Mouse (Mus musculus): ENCODE measurements around the gene Gm20388.

Gm20388 gene

DNA sequence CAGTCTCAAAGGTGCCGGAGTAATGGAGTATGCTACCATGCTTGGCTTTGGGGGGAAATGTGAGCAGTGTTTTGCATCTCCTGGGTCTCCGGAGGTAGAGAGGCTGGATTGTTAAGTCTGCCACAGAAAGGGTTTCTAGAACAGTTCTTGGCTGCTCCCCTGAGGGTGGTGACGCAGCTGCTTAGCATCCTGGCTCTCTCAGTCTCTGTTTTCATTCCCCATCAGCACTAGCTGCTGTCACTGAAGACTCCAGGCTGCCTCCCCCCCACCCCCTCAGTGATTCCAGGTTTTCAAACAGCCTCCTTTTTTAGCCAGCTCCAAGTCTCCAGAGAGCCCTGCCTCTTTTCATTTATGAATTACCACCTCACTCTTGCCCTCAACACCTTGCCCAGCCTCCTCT lies 4273.4 kb downstream of the Gm20388 start:
- intact Hi-C loops (cut with DNase I) = no loop called here

GRCm38 (mm10) chr8:124184507-124184906 lies 4273.9 kb downstream of the Gm20388 start:
- intact Hi-C loops (cut with DNase I) = no loop called here

GRCm38 (mm10) chr8:124185081-124185480 lies 4274.4 kb downstream of the Gm20388 start:
- intact Hi-C loops (cut with DNase I) = no loop called here

DNA sequence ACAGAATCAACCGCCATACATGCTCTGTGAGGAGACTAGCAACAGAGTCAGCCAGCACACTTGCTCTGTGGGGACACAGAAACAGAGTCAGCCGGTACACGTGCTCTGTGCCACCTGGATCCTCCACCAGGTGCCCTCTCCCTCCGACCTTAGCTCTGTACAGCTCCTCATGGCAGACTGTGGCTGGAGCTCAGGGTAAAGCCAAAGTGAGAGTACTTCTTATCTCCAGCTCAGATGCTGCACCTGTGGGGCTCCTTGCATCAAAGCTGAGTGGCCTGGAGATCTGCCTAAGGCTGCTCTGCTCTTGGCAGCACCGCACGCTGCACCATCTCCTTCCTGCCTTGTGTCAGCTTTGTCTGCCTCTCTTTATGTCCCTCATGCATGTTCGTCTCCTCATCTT lies 4279.7 kb downstream of the Gm20388 start:
- intact Hi-C loops (cut with DNase I) = no loop called here

- intact Hi-C loops (cut with DNase I) = no loop called here
These were observed 4281.6 kb downstream of the Gm20388 start for GRCm38 (mm10) chr8:124192242-124192641.

GRCm38 (mm10) chr8:124192976-124193375 lies 4282.3 kb downstream of the Gm20388 start:
- intact Hi-C loops (cut with DNase I) = no loop called here

DNA sequence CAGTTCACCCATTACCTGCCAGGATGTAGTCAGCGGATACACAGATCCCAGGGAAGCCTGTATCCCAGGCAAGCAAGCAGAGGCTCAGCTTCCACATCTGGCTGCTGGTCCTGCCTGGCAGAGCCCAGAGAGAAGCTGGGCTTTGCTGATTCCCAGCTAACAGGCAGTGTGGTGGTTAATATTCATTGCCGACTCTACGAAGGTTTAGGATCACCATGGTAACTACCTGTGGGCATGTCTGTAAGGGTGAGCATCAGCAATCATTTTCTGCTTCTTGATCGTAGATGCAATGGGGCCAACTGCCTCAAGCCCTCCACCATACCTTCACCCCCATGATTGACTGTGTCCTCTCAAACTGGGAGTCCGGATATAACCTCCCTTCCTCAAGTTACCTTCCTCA lies 4283.4 kb downstream of the Gm20388 start:
- intact Hi-C loops (cut with DNase I) = no loop called here

DNA sequence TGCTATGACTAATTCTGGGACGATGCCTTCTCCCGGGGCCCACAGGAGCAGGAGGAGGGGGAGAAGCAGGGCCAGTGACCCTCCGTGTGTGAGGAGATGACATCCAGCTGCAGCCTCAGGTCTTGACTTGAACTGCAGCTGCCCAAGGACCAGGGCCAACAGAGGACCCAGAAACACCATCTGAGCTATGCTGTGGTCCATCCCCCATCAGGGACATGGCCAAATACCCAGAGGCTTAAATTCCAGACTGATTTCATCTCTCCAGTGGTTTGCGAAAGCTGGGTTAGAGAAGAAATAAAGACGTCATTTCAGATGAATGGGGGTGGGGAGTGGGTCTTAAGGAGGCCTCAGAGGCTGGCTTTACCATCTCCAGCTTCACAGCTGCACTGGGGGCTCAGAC lies 4285.6 kb downstream of the Gm20388 start:
- intact Hi-C loops (cut with DNase I) = no loop called here

- intact Hi-C loops (cut with DNase I) = no loop called here
These were observed 4286.2 kb downstream of the Gm20388 start for GRCm38 (mm10) chr8:124196797-124197196.

GRCm38 (mm10) chr8:124198230-124198629 lies 4287.6 kb downstream of the Gm20388 start:
- intact Hi-C loops (cut with DNase I) = no loop called here

DNA sequence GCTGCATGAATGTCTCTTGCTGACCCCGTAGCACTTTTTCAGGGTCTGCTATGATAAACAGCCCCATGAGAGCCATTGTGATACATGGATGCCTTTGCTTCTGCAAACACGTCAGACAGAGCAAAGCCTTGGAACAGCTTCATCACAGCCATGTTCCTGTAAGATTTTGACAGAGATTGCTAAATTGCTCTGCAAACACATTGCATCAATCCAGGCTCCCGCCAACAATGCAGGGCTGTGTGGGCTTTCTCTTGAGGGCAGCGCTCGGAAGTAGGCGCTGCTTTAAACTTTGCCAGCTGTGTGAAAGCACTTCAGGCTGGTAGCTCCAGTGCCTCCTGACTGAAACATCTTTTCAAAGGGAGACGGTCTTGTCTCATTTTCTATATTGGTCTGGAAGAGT lies 4289.8 kb downstream of the Gm20388 start:
- intact Hi-C loops (cut with DNase I) = no loop called here

DNA sequence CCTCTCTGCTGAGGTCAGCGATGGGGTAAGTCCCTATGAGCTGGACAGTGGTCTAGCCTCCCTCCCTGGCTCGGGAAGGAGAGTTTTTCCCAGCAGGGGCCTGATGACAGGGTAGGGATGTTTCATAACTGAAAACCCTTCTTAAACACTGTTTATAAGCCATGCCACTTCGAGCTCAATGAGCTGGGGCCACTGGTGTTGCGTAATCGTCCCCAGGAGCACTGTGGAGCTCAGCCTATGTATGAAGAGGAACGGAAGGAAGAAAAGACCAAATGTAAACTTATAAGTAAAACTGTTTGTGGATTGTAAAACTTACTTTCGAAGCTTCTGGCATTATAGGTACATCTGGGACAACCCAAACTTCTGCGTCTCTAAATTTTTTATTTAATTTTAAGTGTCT lies 4291.1 kb downstream of the Gm20388 start:
- intact Hi-C loops (cut with DNase I) = no loop called here

GRCm38 (mm10) chr8:124202895-124203294 lies 4292.3 kb downstream of the Gm20388 start:
- intact Hi-C loops (cut with DNase I) = no loop called here

GRCm38 (mm10) chr8:124204001-124204601 lies 4293.5 kb downstream of the Gm20388 start:
- intact Hi-C loops (cut with DNase I) = no loop called here

GRCm38 (mm10) chr8:124212148-124212547 lies 4301.5 kb downstream of the Gm20388 start:
- intact Hi-C loops (cut with DNase I) = no loop called here

GRCm38 (mm10) chr8:124216951-124217350 lies 4306.3 kb downstream of the Gm20388 start:
- intact Hi-C loops (cut with DNase I) = no loop called here

- intact Hi-C loops (cut with DNase I) = loop anchor here (5.0 kb wide), 1 partner anchor 107 kb away; no protein-coding TSS in a partner anchor
These were observed 4319.2 kb downstream of the Gm20388 start for GRCm38 (mm10) chr8:124229883-124230282.

DNA sequence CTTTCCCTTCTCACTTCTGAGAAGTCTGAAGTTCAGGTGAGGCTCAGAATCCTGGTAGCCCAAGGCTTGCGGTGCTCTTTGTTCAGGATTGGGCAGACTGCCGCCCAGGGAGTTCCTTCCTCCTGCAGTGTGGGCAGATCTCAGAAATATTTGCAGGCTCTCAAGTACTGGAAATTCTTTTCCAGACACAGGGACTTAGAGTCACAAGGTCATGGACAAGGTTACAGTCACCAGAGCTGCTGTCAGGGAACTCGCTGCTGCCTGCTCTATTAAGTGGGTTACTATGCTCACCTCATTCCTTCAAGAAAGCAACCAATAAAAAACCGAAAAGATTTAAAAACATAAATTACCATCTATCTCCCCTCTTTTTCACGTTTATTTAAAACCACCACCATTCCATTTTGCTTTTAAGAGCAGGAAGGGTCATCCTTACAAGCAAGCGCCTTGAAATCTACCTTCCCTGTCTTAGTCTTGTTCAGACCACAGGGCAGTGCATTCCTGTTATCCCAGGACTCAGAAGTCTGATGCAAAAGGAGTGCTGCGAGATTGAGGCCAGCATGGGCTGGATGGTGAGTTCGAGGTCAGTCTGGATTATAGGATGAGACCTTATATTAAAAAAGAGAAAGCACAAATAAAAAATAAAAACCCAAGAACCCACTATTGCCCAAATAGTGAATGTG lies 4320.0 kb downstream of the Gm20388 start:
- intact Hi-C loops (cut with DNase I) = loop anchor here (5.0 kb wide), 1 partner anchor 107 kb away; no protein-coding TSS in a partner anchor

DNA sequence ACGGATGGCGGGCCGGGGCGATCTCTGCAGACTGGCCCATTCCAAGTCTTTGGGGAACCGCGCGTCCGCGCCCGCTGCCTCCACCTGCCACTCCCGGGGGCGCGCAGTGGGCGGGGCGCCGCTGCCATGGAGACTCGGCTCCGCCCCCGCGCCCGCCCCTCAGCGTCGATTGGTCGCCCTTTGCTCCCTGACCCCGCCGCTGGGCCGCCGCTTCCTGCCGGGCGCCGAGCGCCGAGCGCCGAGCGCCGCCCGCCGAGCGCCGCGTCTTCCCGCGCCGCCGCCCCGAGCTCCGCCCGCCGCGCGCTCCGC lies 4320.5 kb downstream of the Gm20388 start, which contains the start of gene Galnt2:
TSS of gene Galnt2 (plus strand) at position 216 of the 309 bp plus-strand sequence.
- intact Hi-C loops (cut with DNase I) = loop anchor here (5.0 kb wide), 1 partner anchor 106 kb away; no protein-coding TSS in a partner anchor

DNA sequence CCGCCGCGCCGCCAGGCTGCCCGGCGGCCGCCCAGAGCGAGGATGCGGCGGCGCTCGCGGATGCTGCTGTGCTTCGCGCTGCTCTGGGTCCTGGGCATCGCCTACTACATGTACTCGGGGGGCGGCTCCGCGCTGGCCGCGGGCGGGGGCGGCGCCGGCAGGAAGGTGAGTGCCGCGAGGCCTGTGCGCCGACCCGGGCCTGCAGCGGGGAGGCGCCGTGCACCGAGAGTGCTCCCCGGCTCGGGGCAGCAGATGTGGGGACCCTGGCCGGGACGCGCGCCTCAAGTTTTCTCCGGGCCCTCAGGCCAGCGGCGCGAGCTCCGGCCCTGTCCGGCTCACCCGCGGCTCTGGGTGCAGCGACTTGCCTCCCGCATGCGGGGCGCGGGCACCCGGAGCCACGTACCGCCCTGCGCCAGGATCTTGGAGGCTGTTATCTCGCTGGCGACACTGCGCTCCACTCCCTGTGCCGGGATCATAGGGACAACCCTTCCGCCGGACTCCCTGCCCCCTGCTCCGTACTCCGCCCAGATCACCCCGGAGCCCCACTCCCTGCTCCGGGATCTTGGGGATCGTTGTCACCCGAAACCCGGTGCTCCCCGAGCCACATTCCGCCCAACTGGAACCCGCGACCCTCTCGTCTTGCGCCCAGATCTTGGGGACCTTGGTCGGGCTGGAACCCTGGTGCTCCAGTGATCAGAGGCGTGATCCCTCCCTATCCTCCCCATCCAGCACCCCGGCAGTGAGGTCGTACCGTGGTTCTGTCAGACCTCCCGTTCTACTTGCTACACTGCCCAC lies 4321.0 kb downstream of the Gm20388 start:
- intact Hi-C loops (cut with DNase I) = loop anchor here (5.0 kb wide), 1 partner anchor 106 kb away; no protein-coding TSS in a partner anchor

DNA sequence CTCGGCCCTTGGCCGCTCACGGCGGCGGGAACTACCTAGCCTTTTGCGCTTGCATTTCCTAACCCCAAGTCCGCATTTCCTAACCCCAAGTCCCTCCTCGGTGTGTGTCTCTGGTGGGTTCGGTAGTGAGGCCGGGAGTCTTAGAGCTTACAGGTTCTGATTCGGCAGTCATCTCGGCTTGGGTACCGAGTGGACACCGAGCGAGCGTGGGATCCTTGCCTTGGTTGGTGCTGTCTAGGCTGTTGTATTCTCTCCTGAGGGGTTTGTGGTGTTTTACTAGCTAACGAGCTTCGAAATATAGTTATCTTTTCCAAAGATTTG lies 4321.6 kb downstream of the Gm20388 start:
- intact Hi-C loops (cut with DNase I) = loop anchor here (5.0 kb wide), 1 partner anchor 105 kb away; no protein-coding TSS in a partner anchor

DNA sequence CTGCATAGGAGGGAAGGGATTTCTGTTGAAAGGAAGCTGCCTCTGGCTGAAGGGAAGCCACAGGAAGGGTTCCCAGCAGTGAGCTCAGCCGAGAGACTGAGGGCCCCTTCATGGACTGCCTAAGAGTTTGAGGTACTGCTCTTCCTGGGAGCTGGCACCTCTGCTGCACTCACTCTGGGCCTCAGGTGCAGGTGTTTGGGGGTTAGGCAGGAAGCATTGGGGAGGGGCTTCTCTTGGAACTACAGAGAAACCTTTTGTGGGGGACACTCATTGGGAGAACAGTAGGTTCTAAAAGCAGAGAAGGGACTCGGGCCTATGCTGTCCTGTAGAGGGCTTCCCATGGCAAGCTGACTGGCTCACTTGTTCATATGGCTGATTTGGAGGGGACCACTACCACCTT lies 4323.9 kb downstream of the Gm20388 start:
- intact Hi-C loops (cut with DNase I) = loop anchor here (5.0 kb wide), 1 partner anchor 103 kb away; no protein-coding TSS in a partner anchor

Measured in adrenal gland (tissue).